Mouse (Mus musculus): ENCODE results near the gene Hacd1.

The Hacd1 gene

GRCm38 (mm10) chr2:14019228-14019627 lies 36.7 kb downstream of the Hacd1 start:
- DNase-seq (ENCODE audit: extremely low read depth, low read depth, low spot score): no peak

- no peak for DNase-seq (ENCODE audit: extremely low read depth, low read depth, low spot score)
Observed at GRCm38 (mm10) chr2:14005121-14005520, 50.8 kb downstream of the Hacd1 start.

- no peak for DNase-seq (ENCODE audit: extremely low read depth, low read depth, low spot score)
Observed at GRCm38 (mm10) chr2:13960136-13960535, 95.8 kb downstream of the Hacd1 start.

GRCm38 (mm10) chr2:13956463-13956862 lies 99.5 kb downstream of the Hacd1 start:
- DNase-seq (ENCODE audit: extremely low read depth, low read depth, low spot score): no peak

- DNase-seq (ENCODE audit: extremely low read depth, low read depth, low spot score): no peak
Observed at GRCm38 (mm10) chr2:13938118-13938517, 117.8 kb downstream of the Hacd1 start.

GRCm38 (mm10) chr2:13935343-13935742 lies 120.6 kb downstream of the Hacd1 start:
- DNase-seq (ENCODE audit: extremely low read depth, low read depth, low spot score): no peak

- DNase-seq (ENCODE audit: extremely low read depth, low read depth, low spot score): no peak
Observed at GRCm38 (mm10) chr2:13932253-13932652, 123.7 kb downstream of the Hacd1 start.

GRCm38 (mm10) chr2:13930724-13931123 lies 125.2 kb downstream of the Hacd1 start:
- no peak for DNase-seq (ENCODE audit: extremely low read depth, low read depth, low spot score)

GRCm38 (mm10) chr2:13888568-13888967 lies 167.4 kb downstream of the Hacd1 start:
- DNase-seq (ENCODE audit: extremely low read depth, low read depth, low spot score): no peak

GRCm38 (mm10) chr2:13857461-13857860 lies 198.5 kb downstream of the Hacd1 start:
- no peak for DNase-seq (ENCODE audit: extremely low read depth, low read depth, low spot score)

GRCm38 (mm10) chr2:13855510-13855909 lies 200.4 kb downstream of the Hacd1 start:
- no peak for DNase-seq (ENCODE audit: extremely low read depth, low read depth, low spot score)

- no peak for DNase-seq (ENCODE audit: extremely low read depth, low read depth, low spot score)
Observed at GRCm38 (mm10) chr2:13836310-13836709, 219.6 kb downstream of the Hacd1 start.

GRCm38 (mm10) chr2:13834989-13835388 lies 220.9 kb downstream of the Hacd1 start:
- no peak for DNase-seq (ENCODE audit: extremely low read depth, low read depth, low spot score)

- DNase-seq (ENCODE audit: extremely low read depth, low read depth, low spot score): no peak
Observed at GRCm38 (mm10) chr2:13816645-13817044, 239.3 kb downstream of the Hacd1 start.

GRCm38 (mm10) chr2:13808593-13808992 lies 247.3 kb downstream of the Hacd1 start:
- DNase-seq (ENCODE audit: extremely low read depth, low read depth, low spot score): no peak

GRCm38 (mm10) chr2:13808008-13808407 lies 247.9 kb downstream of the Hacd1 start:
- no peak for DNase-seq (ENCODE audit: extremely low read depth, low read depth, low spot score)

GRCm38 (mm10) chr2:13806120-13806519 lies 249.8 kb downstream of the Hacd1 start:
- no peak for DNase-seq (ENCODE audit: extremely low read depth, low read depth, low spot score)

- DNase-seq (ENCODE audit: extremely low read depth, low read depth, low spot score): no peak
Observed at GRCm38 (mm10) chr2:13800639-13801038, 255.3 kb downstream of the Hacd1 start.
